Comparison of ENCODE assay signal across 17 mouse cellular contexts in genomic region chr13:98164878-98165277, GRCm38 (mm10). TPM values are rescaled to one million over a fixed set of nuclear protein-coding genes. Genes with fewer than 3 reads are reported as not detected.
"Had no signal": no experiment of that assay in that cellular context is flagged by ENCODE, and none has a peak within 500 bp of the region (broad histone marks: within the 10 kb centered on the region; RNA-seq: fewer than 3 reads in every experiment).

No protein-coding gene starts in this region.

- H3K9me3 ChIP-seq: limb, embryonic 12.5 days; limb, embryonic 15.5 days; midbrain, embryonic 12.5 days; midbrain, embryonic 15.5 days; neural tube, embryonic 12.5 days had no signal

- H3K4me1 ChIP-seq: limb, embryonic 15.5 days; midbrain, embryonic 12.5 days; midbrain, embryonic 15.5 days; neural tube, embryonic 12.5 days had no signal

- H3K4me2 ChIP-seq: limb, embryonic 12.5 days; limb, embryonic 15.5 days; liver, embryonic 11.5 days; midbrain, embryonic 12.5 days; midbrain, embryonic 15.5 days; neural tube, embryonic 12.5 days had no signal

- DNase-seq: kidney, adult 11 months; left cerebral cortex, postnatal 4 days; liver, postnatal 0 days; retina, postnatal 1 day; right cerebral cortex, postnatal 25 days; thymus, postnatal 25 days had no signal

- H3K27me3 ChIP-seq: limb, embryonic 15.5 days; midbrain, embryonic 12.5 days; midbrain, embryonic 15.5 days; neural tube, embryonic 12.5 days had no signal

- H3K36me3 ChIP-seq: limb, embryonic 12.5 days; limb, embryonic 15.5 days; midbrain, embryonic 12.5 days; midbrain, embryonic 15.5 days; neural tube, embryonic 12.5 days had no signal

- H3K4me3 ChIP-seq: limb, embryonic 12.5 days; limb, embryonic 15.5 days; midbrain, embryonic 12.5 days; midbrain, embryonic 15.5 days; neural tube, embryonic 12.5 days had no signal

- ATAC-seq: inflammation-experienced regulatory T-cells, adult 6 months; liver, postnatal 0 days; lung, postnatal 0 days; midbrain, embryonic 15.5 days had no signal

- H3K27ac ChIP-seq: kidney, postnatal 0 days; limb, embryonic 12.5 days; limb, embryonic 15.5 days; liver, embryonic 14.5 days; macrophage; midbrain, embryonic 12.5 days; midbrain, embryonic 15.5 days; neural tube, embryonic 12.5 days had no signal

- H3K9ac ChIP-seq: limb, embryonic 12.5 days; limb, embryonic 15.5 days; liver, embryonic 14.5 days; liver, postnatal 0 days; midbrain, embryonic 12.5 days; midbrain, embryonic 15.5 days; neural tube, embryonic 12.5 days had no signal

RNA-seq across cellular contexts. Expression of gene Arhgef28, which starts 41.4 kb away (rescaled TPM):
- polyA plus RNA-seq: macrophage had no signal
